Mouse (Mus musculus) kidney, embryonic 14.5 days (tissue): ENCODE results near the gene Scand1. TPM values are rescaled to one million over a fixed set of nuclear protein-coding genes. Genes with fewer than 3 reads are reported as not detected.

Source experiments
- ATAC-seq: fragments of 200-750 bp; cut with Nextera tagmentation; 2 replicates; pipeline ENCODE4 v1.8.0; 2017; ENCODE audit warnings: moderate number of reproducible peaks, mild to moderate bottlenecking, moderate TSS enrichment, moderate library complexity; ENCODE audit not compliant: low FRiP score, low TSS enrichment
- H3K27ac ChIP-seq: fragments of 300-500 bp; sonication (generic); 2 replicates; pipeline ENCODE4 v1.5.1; 2014; ENCODE audit warnings: low read depth, mild to moderate bottlenecking, low read length, moderate library complexity, mixed read lengths
- H3K27me3 ChIP-seq: fragments of 300-500 bp; sonication (generic); 2 replicates; pipeline ENCODE4 v1.6.1; 2014; ENCODE audit warnings: mild to moderate bottlenecking, low read length; ENCODE audit not compliant: control insufficient read depth, insufficient read depth
- H3K36me3 ChIP-seq: fragments of 300-500 bp; sonication (generic); 2 replicates; pipeline ENCODE4 v1.6.1; 2014; ENCODE audit warnings: low read length, mixed read lengths; ENCODE audit not compliant: control insufficient read depth, insufficient read depth
- H3K4me1 ChIP-seq: fragments of 300-500 bp; sonication (generic); 2 replicates; pipeline ENCODE4 v1.6.1; 2014; ENCODE audit warnings: low read length, mixed read lengths; ENCODE audit not compliant: control insufficient read depth, insufficient read depth
- H3K4me2 ChIP-seq: fragments of 300-500 bp; sonication (generic); replicated peaks from 2 replicates; pipeline ENCODE4 v1.6.1; 2014; ENCODE audit warnings: low read depth, mild to moderate bottlenecking, low read length
- H3K4me3 ChIP-seq: fragments of 300-500 bp; sonication (generic); 2 replicates; pipeline ENCODE4 v1.5.1; 2014; ENCODE audit warnings: mild to moderate bottlenecking, low read length
- H3K9ac ChIP-seq: fragments of 300-500 bp; sonication (generic); 2 replicates; pipeline ENCODE4 v1.6.1; 2014; ENCODE audit warnings: low read depth, mild to moderate bottlenecking, low read length, moderate library complexity
- H3K9me3 ChIP-seq: fragments of 300-500 bp; sonication (generic); 2 replicates; pipeline ENCODE4 v1.6.1; 2016; ENCODE audit warnings: low read length; ENCODE audit not compliant: control insufficient read depth
- WGBS: fragments of 180-500 bp; shearing (Covaris S2); extraction: QIAGEN DNeasy Blood & Tissue Kit; methylation state at CpG from one replicate; pipeline ENCODE4 v1.1.7; 2014; 5-methylcytosine and 5-hydroxymethylcytosine counted together
- polyA plus RNA-seq: library from polyadenylated mRNA; unstranded; fragments of >200 nt; fragmentation: Nextera tagmentation; extraction: Ambion mirVana; gene quantifications from 2 replicates; pipeline ENCODE4 v1.2.1, GENCODE M21; 2014

Gene Scand1
- polyA plus RNA-seq, 1 experiment from 2014 or later = 74.2 TPM

DNA sequence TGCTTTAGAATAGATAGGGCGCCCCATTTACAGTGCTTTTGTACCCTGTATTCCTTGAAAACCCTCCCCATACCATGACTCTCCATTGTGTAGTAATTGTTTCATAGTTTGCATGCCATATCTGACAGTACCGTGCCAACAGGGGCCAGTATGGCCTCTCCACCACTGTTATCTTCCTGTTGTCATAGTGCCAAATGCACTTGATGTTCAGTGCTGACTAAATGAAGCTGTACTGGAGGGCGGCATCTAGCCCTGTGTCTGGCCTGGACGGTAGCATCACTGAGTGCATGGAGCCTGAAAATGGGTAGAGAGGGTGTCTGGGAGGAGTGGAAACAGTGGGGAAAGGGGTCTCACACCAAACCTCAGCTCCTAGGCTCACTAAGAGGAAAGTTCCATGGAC lies 27.6 kb upstream of the Scand1 start:
- H3K4me3 ChIP-seq = no peak overlapping the region
- no peaks in the 10 kb centered on the region for H3K36me3 ChIP-seq
- 93% methylated on average over 4 of the region's 4 CpGs for WGBS
- H3K27ac ChIP-seq = no peak overlapping the region
- no peaks in the 10 kb centered on the region for H3K27me3 ChIP-seq
- no peaks in the 10 kb centered on the region for H3K9me3 ChIP-seq
- ATAC-seq = no peak
- H3K4me1 ChIP-seq = no peaks in the 10 kb centered on the region
- H3K4me2 ChIP-seq = no peak overlapping the region
- no peak overlapping the region for H3K9ac ChIP-seq

DNA sequence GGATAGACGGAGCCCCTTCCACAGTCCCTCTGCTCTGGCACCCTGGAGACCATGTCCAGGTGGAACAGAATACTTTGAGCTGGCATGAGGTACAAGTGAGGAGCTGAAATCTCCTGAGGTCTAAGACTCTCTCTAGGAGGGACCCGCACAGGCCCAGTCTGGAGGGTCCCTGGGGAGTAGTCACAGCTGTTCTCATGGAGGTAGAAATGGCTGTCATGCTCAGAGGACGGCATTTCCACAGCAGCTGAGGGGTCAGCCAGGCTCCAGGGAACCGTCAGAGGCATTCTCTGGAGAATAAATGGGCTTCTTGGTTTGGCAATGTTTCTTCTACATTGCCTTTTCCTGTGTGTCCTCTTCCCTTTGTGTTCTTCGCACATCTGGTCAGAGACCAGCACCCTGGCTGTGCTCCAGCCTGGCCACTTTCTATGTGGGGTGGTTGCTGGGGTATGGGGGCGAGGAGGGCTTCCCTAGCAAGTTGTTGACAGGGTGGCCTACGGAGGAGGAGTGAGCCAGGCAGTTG lies 19.0 kb upstream of the Scand1 start:
- 78% methylated on average over 7 of the region's 7 CpGs for WGBS
- no peak overlapping the region for H3K4me2 ChIP-seq
- H3K9ac ChIP-seq = no peak overlapping the region
- H3K4me1 ChIP-seq = no peaks in the 10 kb centered on the region
- no peak for ATAC-seq
- no peak overlapping the region for H3K27ac ChIP-seq
- no peak overlapping the region for H3K4me3 ChIP-seq
- no peaks in the 10 kb centered on the region for H3K27me3 ChIP-seq
- H3K36me3 ChIP-seq = no peaks in the 10 kb centered on the region
- H3K9me3 ChIP-seq = no peaks in the 10 kb centered on the region

DNA sequence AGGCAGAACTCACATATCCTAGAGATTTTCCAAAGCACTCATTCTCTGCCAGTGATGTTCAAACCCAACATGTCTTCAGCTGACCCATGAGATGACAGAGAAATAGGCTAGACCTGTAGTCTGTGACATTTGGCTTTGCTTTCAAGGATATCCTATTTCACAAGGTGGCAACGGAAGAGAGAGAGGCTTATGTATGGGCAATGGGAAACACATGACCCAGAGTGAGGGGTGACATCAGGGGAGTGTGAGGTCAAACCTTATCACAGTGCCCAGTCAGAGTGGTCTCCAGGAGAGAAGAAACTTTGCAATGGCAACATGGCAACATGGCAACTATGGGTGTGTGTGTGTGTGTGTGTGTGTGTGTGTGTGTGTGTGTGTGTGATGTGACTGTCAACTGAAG lies 18.2 kb upstream of the Scand1 start:
- H3K4me2 ChIP-seq = no peak overlapping the region
- no peaks in the 10 kb centered on the region for H3K9me3 ChIP-seq
- H3K4me3 ChIP-seq = no peak overlapping the region
- WGBS = 52% methylated on average over 1 of the region's 1 CpGs
- H3K9ac ChIP-seq = no peak overlapping the region
- no peaks in the 10 kb centered on the region for H3K4me1 ChIP-seq
- no peak overlapping the region for H3K27ac ChIP-seq
- no peaks in the 10 kb centered on the region for H3K27me3 ChIP-seq
- H3K36me3 ChIP-seq = no peaks in the 10 kb centered on the region
- ATAC-seq = no peak

DNA sequence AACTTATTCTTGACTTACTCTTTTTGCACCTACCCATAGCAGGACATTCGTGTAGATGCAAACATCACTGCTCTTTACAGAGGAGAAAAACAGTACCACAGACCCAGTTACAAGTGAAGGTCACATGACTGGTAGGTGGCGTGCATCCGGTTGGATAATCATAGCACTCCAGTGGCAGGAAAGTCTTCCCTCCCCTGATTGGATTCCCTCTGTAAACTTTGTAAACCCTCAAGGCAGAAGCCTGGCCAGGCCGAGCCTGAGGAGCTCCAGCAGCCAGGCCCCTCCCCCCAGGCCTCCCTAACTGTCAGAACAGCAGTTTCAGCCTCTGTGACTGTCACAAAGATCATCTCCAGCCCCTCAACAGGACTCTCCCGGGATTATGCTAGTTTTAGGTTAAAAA lies 12.2 kb upstream of the Scand1 start:
- no peaks in the 10 kb centered on the region for H3K27me3 ChIP-seq
- H3K27ac ChIP-seq = peak overlapping the region; percentile 66
- 0 out of 2 replicates have a peak, but pooled peaks cover 14% of the 10 kb centered on the region for H3K4me1 ChIP-seq
- H3K9me3 ChIP-seq = no peaks in the 10 kb centered on the region
- no peak overlapping the region for H3K4me3 ChIP-seq
- ATAC-seq = peak; percentile 74
- no peak overlapping the region; the same call in 1 of the 2 replicates for H3K4me2 ChIP-seq
- no peak overlapping the region for H3K9ac ChIP-seq
- 21% methylated on average over 5 of the region's 5 CpGs for WGBS
- H3K36me3 ChIP-seq = no peaks in the 10 kb centered on the region

DNA sequence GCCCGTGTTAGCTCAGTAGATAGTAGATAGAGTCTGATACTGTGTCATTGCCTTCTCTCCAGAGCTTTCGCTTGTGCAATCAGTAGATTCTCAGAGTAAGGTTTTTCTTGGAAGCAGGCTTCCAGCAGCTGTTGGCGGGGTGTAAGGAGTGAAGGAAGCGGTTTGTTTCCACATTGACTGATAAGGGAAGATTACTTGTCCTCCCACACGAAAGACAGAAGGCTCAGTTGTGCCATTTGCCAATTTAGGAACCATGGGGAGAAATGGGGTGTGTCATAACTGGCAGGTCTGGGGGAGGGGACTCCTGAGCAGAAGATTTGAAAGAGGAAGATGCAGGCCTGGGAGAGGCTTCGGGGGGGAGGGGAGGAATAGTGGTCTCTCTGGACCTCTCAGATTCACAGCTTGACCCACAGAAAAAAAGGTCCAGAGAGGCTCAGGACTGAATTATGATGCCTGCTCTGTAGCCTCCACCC lies 11.6 kb upstream of the Scand1 start:
- 28% methylated on average over 6 of the region's 6 CpGs for WGBS
- Histone ChIP-seq H3K9ac (peak overlapping the region; percentile 4; the same call in 1 of the 2 replicates), H3K9me3 (no peaks in the 10 kb centered on the region), H3K4me3 (no peak overlapping the region), H3K27ac (peak overlapping the region; percentile 66), H3K36me3 (no peaks in the 10 kb centered on the region), H3K27me3 (no peaks in the 10 kb centered on the region), H3K4me2 (peak overlapping the region; percentile 12; the same call in 1 of the 2 replicates), H3K4me1 (0 out of 2 replicates have a peak, but pooled peaks cover 14% of the 10 kb centered on the region)
- peak; percentile 71 for ATAC-seq

DNA sequence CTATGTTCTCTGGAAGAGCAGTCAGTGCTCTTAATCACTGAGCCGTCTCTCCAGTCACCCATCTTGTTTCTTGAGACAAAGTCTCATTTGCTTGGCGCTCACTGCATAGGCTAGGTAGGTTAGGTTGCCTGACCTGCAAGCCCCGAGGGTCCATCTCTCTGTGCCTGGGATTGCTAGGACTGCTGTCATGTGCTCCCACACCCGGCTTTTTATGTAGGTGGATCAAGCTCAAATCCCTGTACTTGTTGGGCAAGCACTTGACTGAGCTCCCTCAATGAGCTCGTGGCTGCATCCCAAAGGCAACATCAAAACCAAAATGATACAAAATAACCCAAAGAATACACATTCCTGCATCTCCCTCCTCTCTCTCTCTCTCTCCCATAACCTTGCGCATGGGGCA lies 9.0 kb upstream of the Scand1 start:
- Histone ChIP-seq H3K4me3 (no peak overlapping the region), H3K4me1 (0 out of 2 replicates have a peak, but pooled peaks cover 14% of the 10 kb centered on the region), H3K9me3 (no peaks in the 10 kb centered on the region), H3K4me2 (no peak overlapping the region), H3K27me3 (no peaks in the 10 kb centered on the region), H3K27ac (no peak overlapping the region), H3K9ac (no peak overlapping the region), H3K36me3 (no peaks in the 10 kb centered on the region)
- WGBS = 86% methylated on average over 6 of the region's 6 CpGs
- ATAC-seq = no peak

DNA sequence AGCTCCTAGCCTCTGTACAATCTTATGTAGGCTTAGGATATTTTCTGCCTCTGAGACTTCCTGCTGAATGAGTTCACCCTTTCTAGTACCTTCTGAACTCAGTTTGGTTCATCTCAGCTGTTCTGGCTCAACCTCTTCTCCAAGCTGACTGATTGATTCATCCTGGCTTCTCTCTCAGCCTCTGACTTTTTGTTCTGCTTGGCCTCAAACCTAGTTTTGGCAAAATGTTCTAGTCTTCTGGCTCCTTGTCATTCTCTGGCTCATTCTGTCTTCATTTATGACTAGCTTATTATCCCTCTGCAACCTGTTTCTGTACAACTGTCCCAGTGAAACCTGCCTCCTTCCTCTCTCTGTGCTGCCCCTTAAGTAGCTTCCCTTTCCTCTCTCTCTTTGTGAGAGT lies 6.0 kb upstream of the Scand1 start:
- no peaks in the 10 kb centered on the region for H3K27me3 ChIP-seq
- no peaks in the 10 kb centered on the region for H3K36me3 ChIP-seq
- H3K9ac ChIP-seq = no peak overlapping the region
- H3K9me3 ChIP-seq = no peaks in the 10 kb centered on the region
- no peaks in the 10 kb centered on the region for H3K4me1 ChIP-seq
- no peak for ATAC-seq
- H3K27ac ChIP-seq = no peak overlapping the region
- H3K4me3 ChIP-seq = no peak overlapping the region
- H3K4me2 ChIP-seq = no peak overlapping the region

DNA sequence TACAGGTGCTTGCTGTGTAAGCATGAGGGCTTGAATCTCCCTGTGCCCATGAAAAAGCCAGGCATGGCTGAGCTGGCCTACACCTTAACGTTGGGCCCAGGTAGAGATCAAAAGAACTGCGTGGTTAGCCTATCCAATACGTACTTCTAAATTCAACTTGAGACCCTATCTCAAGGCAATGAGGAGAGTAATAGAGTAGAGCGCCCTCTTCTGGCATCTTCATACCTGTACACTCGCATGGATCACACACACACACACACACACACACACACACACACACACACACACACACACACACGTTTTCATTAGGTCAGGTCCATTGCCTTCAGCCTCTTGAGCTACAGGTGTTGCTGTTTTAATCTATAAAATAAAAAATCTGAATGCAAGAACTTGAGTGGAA lies 2.3 kb upstream of the Scand1 start:
- Histone ChIP-seq H3K9ac (no peak overlapping the region), H3K9me3 (no peaks in the 10 kb centered on the region), H3K4me1 (no peaks in the 10 kb centered on the region; the same call in 1 of the 2 replicates), H3K27me3 (no peaks in the 10 kb centered on the region), H3K4me3 (no peak overlapping the region), H3K36me3 (no peaks in the 10 kb centered on the region), H3K27ac (no peak overlapping the region), H3K4me2 (no peak overlapping the region)
- 90% methylated on average over 6 of the region's 6 CpGs for WGBS
- no peak for ATAC-seq

DNA sequence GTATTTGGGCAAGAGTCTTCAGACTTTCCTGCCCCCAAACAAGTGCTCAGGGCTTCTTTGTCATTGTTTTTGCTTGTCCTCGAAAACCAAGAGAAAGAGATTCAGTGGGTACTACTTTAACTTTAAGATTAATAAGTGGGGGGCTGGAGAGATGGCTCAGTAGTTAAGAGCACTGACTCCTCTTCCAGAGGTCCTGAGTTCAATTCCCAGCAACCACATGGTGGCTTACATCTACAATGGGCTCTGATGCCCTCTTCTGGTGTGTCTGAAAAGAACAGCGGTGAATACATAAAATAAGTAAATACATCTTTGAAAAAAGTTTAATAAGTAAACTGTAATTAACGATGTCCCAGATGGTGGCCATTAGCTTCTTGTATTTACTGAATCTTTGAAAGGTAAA lies 649 bp upstream of the Scand1 start:
- no peak for ATAC-seq
- 56% methylated on average over 3 of the region's 3 CpGs for WGBS
- H3K27ac ChIP-seq = no peak overlapping the region
- no peaks in the 10 kb centered on the region for H3K27me3 ChIP-seq
- H3K4me2 ChIP-seq = peak overlapping the region; percentile 77
- peak overlapping the region; percentile 88; the same call in 1 of the 2 replicates for H3K9ac ChIP-seq
- H3K4me3 ChIP-seq = peak overlapping the region; percentile 64
- H3K9me3 ChIP-seq = no peaks in the 10 kb centered on the region
- H3K36me3 ChIP-seq = no peaks in the 10 kb centered on the region
- H3K4me1 ChIP-seq = no peaks in the 10 kb centered on the region; the same call in 1 of the 2 replicates
